Mouse (Mus musculus) 3T3-L1 (cell line): Measurements from ENCODE around the gene Paxx.

Source experiments
- DNase-seq: peaks from one replicate; pipeline ENCODE4 v3.0.0-alpha.2; 2015; ENCODE audit warnings: low read depth, low spot score

Paxx gene

DNA sequence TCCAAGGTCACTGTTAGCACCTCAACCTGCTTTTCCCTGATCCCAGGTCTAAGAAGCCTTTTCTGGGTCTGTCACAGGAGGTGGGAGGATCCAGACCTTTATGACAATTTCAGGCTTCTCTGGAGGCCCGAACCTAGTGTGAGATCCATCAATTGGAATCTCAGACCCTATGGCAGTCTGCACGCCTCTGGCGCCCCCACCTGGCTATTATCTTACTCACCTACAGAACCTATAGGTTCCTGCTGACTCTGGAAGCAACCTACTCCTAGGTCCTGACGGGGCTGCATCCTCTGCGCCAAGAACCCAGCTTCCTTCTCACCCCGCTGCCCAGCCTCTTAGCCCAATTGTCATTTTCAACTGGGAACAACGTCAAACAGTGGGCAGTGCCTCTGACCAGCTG, 22.1 kb upstream of the Paxx start:
- DNase-seq, result peak; percentile 57

GRCm38 (mm10) chr2:25480541-25480940, 19.6 kb upstream of the Paxx start:
- no peak for DNase-seq

GRCm38 (mm10) chr2:25479551-25480311, 18.8 kb upstream of the Paxx start:
- DNase-seq, result peak; percentile 62

DNA sequence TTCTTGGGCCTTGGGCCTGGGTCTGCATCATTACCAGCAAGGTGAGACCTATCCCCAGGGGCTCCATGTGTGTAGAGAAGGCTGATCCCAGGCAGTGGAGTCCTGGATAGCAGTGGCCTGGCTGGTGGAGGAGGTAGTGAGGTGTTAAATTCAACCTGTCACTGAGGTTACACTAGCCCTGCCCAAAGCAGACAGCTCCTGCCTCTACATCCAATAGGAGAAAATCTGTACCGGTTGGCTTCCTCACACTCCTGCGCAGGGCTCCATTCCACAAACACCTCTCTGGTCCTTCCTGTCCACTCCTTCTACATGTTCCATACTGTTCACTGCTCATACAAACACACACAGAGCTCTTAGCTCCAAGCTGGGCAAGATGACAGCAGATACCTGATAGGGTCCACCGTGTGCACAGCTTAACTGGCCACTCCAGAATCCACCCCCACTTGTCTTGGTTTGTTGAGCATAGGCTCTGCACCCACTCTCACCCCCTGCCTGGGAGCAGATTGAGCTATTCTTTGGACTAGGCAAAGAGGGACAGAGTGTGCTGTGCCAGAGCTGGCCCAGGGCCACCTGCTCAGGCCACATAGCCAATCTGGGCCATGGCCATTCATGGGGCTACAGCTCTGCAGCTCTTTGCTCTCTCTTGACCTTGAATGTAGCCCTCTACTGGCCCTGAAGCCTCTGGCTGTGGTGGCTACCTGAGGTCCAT, 17.2 kb upstream of the Paxx start:
- DNase-seq, result no peak

DNA sequence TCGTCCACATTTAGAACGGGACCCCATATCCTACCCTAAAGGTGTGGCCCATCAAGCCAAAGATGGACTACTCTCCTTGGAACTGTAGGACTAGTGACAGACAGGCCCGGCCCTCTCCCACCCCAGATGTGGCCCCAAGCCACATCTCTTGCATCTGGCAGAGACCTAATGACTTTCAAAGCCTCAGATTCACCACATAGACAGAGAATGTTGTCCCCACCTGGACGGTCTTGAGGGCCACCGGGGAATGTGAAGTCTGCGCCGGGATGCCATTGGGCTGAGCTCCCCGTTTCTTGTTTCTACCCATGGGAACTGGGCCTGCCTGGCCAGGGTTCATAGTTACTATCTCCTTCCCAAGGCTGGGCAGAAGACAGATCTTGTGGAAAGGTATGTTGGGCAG, 16.6 kb upstream of the Paxx start:
- DNase-seq, result no peak

DNA sequence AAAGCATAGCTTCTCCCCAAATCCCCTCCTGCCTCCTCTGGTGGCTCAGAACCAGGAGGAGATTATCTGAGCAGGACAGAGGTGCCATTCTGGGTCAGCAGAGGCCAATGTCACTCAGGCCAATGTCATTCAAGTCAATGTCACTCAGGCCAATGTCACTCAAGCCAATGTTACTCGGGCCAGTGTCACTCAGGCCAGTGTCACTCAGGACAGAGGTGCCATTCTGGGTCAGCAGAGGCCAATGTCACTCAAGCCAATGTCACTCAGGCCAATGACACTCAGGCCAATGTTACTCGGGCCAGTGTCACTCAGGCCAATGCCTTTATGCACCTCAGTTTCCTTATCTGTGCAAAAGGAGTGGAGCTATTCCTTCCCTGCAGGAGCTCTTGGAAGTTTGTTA, 11.7 kb upstream of the Paxx start:
- DNase-seq, result no peak

DNA sequence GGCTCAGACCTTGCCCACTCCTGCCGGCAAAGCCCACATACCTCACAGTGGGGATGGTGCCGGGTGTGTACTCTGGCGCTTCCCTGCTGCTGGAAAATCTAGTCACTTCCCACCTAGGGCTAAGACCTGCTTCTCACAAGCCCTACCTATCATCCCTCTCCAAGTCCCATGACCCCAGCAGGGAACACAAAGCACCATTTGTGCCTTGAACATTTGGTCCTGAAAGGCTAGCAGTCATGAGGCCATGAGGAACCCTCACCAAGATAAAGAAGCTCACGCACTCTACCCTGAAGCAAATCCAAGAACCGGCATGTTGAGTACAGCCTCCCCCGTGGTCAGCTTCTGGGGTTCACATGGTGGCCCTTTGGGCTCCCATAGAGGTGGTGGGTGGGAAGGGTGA, 9.1 kb upstream of the Paxx start, which contains the start of gene Ptgds:
TSS of gene Ptgds (minus strand) at position 78 of the 400 bp plus-strand sequence.
- no peak for DNase-seq

DNA sequence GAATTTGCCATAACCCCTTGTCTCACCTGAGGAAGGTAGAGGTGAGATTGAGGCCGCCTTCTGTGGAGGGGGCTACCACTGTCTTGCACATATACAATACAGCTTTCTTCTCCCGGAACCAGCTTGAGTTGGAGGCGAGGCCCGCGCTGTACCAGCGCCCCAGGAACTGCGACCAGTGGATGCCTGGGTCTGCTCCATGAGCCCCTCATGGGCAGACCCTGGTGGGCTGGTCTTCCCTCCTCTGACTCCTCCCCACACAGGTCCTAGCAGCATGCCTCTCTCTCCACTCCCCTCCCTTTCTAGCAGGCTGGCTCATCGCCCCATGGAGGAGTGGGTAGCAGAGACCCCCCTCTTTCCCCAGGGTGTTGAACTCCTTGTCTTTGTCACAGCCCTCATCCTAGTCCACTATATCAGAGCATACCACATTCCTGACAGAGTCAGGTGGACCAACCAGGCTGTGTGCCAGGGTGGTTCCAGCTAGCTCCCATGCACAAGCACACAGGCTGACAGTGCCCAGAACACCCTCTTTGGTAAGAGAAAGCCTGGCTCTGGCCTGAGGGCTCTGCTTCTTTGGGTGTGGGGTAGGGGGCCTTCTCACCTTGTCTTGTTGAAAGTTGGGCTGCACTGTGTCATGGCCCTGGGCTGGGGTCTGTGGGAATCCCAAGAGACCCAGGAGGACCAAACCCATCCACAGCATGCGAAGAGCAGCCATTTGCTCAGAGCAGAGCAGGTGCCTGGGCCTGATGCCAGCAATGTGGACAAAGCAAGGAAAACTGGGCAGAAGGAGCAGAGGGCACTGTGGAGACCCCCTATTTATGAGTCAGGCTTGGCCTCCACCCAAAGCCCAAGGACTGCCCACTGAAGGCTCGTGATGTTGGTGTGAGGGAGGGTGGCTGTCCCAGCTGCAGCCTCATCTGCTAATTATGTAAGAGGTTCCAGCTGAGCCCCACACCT, 8.3 kb upstream of the Paxx start:
- no peak for DNase-seq

DNA sequence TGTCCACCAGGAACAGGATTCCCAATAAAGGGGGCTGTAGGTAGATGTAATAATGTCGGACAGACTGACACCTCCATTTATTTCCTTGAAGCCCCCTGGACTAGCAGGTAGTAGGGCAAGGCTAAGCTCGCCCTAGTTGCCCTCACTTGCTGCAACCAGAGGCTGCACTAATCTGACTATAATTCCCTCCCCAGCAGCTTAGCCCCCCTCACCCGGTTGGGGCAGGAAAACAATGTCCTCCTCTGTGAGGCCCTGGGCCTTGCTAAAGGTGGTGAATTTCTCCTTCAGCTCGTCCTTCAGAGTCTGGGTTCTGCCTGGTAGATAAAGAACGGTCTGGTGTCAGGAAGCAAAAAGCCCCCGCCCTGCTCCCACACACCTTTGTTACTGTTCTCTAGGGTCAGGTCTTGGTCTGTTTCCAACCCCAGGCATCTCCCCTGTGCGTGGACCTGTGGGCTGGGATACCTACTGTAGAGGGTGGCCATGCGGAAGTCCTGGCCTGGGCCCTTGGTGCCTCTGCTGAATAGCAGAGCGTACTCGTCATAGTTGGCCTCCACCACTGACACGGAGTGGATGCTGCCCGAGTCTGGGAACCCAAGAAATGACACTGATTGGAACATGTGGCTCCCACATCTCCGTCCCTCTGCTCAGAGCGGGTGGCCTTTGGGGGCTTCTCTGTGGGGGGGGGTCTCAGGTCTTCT, 6.9 kb upstream of the Paxx start:
- DNase-seq, result no peak

DNA sequence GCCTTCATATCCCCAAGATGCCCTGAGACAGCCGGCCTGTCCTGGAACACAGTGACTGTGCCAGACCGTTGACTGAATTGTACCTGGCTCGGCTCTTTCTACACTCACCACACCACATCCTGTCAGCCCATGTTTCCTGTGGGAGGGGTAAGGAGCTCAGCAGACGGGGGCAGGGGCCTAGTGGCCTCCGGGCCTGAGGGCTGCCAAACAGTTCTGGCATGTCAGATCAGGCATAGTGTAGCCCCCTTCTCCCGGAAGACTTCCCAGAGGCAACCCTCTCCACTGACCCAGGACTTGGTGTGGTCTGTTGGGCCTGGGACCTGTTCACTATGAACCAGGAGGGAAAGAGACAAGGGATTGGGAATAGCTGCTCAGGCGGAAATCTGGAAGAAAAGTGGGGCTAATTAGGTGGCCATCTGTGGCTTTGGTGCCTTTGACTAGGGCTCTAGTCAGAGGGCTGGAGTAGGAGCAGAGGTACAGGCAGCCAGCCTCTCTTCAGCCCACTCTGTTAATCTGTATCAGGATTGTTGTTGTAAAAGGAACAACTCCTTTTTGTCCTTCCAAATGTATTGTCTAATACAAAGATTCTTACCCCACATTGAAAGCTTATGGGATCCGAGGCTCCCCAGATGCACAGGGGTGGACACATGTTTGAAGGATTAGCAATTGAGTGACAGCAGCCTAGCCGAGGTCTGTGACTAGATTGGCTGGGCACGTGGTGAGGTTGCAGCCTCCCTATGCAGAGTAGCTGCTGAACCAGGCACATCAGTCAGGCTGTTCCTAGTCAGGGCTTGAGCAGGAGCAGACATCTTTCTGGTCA, 5.1 kb upstream of the Paxx start:
- peak; percentile 50 for DNase-seq

GRCm38 (mm10) chr2:25465256-25465655, 4.4 kb upstream of the Paxx start:
- DNase-seq, result no peak

DNA sequence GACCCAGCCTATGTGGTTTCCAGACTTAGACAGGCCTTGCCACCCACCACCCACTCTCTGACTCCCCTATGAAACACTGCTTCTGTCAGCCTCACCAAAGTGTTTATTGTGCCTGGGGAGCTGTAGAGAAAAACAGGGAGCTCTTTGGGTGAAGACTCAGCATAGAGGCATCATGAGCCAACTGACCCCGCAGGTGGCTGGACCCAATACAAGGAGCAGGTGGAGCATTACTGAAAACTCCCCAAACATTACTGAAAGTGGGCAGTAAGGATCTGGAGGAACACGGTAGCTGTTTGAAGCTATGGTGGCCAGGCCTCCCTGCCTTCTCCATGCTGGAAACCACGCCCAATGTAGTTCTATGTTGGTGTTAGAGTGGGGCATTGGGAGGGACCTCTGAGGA, 2.7 kb upstream of the Paxx start:
- DNase-seq, result no peak

DNA sequence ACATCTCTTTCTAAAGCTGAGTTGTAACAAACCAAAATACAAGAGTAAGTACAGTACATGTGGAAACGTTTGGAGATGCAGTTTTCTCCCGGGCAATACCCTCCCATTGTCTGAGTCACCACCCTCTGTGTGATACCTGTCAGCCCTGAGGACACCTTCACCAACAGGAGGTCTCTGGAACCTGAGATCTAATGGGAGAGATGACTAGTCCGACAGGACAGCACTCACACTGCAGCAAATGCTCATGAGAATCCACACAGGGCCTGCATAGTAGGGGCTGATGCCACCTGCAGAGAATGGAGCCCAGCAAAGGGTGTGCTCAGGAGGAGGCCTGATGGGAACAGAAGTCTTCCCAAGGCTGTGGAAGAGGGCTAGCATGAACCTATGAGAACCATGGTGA, 513 bp upstream of the Paxx start:
- DNase-seq, result no peak

DNA sequence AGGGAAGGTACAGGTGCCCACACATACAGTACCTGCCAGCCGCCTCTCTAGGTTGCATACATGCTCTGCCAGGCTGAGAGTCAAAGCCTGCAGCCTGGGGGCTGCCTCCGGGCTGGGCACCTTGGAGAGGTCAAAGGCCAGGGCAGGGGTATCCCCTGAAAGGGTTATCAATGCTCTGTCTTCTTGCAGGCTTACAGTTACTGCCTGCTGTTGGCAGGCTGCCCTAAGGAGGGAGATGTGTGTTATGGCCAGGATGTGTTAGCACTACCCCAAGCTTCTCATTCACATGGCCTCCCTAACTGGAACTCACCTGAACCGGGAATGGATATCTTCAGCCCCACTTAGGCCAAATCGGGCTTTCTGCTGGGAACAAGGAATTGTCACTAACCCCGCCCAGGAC, 759 bp downstream of the Paxx start:
- DNase-seq, result peak; percentile 47

GRCm38 (mm10) chr2:25458911-25459310, 2.0 kb downstream of the Paxx start:
- peak; percentile 39 for DNase-seq

GRCm38 (mm10) chr2:25457022-25457896, 3.6 kb downstream of the Paxx start:
- DNase-seq, result no peak

GRCm38 (mm10) chr2:25456205-25456953, 4.5 kb downstream of the Paxx start, which contains the start of gene Clic3:
Gene Clic3, plus strand, starts transcription at chr2:25456838.
- no peak for DNase-seq

DNA sequence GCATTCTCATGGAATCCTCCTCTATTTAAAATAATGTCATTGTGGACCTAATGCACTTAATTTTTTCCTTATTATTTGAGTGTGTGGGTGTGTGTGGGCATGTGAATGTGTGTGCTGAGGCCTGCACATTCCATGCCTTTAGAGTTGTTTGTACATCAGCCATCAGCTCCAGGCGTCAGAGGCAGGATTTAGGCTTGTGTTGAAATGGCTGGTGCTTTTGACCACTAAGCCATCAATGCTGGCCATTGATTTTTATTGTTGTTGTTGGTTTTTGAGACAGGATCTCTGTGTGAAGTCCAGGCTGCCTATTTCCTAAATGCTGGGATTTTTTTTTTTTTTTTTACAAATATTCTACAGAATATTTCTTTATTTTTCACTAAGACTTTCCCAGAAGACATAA, 7.9 kb downstream of the Paxx start:
- no peak for DNase-seq
